Mouse (Mus musculus): ENCODE data around the gene Bdp1. TPM values are rescaled to one million over a fixed set of nuclear protein-coding genes. Genes with fewer than 3 reads are reported as not detected.

Bdp1 gene
- 23.9 and 32.1 TPM in 2 replicates for total RNA-seq (2014; rRNA removed)
- 10.6 and 19.1 TPM in 2 replicates for polyA plus RNA-seq (2015; fragmentation: Nextera tagmentation; extraction: Ambion mirVana)

DNA sequence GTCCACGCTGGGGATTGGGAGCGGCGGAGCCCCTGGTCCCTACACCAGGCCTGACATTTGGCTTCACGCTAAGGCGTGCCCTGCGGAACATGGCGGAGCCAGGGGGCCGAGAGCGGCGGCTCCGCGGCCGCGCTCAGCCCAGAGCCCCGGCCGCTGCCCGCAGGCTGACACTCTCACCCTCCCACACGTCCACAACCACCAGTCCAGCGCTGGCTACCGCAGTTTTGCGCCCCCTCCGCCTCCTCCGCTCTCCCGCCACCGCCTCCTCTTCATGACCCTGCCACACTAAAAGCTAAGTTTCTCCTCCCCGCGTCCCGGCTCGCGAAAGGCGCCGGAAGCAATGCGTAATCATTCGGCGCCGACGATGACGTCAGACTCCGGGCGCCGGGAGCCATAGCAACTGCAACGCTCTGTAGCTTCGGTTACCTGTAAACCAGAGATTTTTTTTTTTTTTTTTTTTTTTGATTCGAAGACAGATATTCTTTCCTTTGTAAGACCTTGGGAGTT is at the start of gene Bdp1:
TSS of gene Bdp1 (minus strand) at position 323 of the 507 bp plus-strand sequence.
- under 1% methylated on average over 42 of the region's 44 CpGs for WGBS
- peak; percentile 90 for ATAC-seq
- no peaks in the 10 kb centered on the region for H3K9me3 ChIP-seq (ENCODE audit: low read length)
- no peak for TF ChIP-seq CTCF (IDR thresholded peaks at IDR 0.05; ENCODE audit: low read depth)
- peak within 1 kb of the TSS; percentile 94 for H3K4me3 ChIP-seq (ENCODE audit: low read depth, low read length)
- H3K4me1 ChIP-seq (ENCODE audit: insufficient read depth) = peaks cover 15% of the 10 kb centered on the region
- peak; percentile 97 for DNase-seq
- peak within 1 kb of the TSS; percentile 70 for H3K9ac ChIP-seq
- peaks cover 2% of the 10 kb centered on the region; the same call in 1 of the 2 replicates for H3K36me3 ChIP-seq (ENCODE audit: insufficient read depth)
- peak within 1 kb of the TSS; percentile 66 for H3K4me2 ChIP-seq (ENCODE audit: low read depth)
- H3K27ac ChIP-seq (ENCODE audit: low read depth, low read length) = peak within 1 kb of the TSS; percentile 83
- no peaks in the 10 kb centered on the region for H3K27me3 ChIP-seq (ENCODE audit: insufficient read depth, low read length)

DNA sequence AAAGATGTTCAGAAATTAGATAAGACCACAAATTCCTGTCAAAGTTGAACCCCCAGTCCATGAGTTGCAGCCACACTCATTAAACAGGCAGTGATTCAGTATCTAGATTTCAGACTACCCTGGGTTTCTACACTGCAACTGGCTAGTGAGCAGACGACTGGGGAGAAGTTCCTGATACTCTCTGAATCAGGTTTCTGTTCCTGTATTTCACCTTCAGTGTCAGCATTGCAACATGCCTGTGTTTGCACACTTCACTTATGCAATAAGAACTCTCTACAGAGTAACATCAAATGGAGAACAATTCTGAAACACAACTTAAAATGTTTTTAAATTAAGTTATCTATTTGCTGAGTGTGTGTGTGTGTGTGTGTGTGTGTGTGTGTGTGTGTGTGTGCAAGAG is 48.8 kb upstream of the Bdp1 start:
- Histone ChIP-seq H3K27ac (ENCODE audit: low read depth, low read length) (no peak overlapping the region), H3K9me3 (ENCODE audit: low read length) (no peaks in the 10 kb centered on the region), H3K27me3 (ENCODE audit: insufficient read depth, low read length) (no peaks in the 10 kb centered on the region), H3K9ac (no peak overlapping the region), H3K4me2 (ENCODE audit: low read depth) (no peak overlapping the region), H3K4me3 (ENCODE audit: low read depth, low read length) (no peak overlapping the region), H3K36me3 (ENCODE audit: insufficient read depth) (no peaks in the 10 kb centered on the region), H3K4me1 (ENCODE audit: insufficient read depth) (no peaks in the 10 kb centered on the region)
- no peak for DNase-seq
- TF ChIP-seq CTCF (IDR thresholded peaks at IDR 0.05; ENCODE audit: low read depth) = no peak
- 82% methylated on average over 1 of the region's 1 CpGs for WGBS
- no peak for ATAC-seq

DNA sequence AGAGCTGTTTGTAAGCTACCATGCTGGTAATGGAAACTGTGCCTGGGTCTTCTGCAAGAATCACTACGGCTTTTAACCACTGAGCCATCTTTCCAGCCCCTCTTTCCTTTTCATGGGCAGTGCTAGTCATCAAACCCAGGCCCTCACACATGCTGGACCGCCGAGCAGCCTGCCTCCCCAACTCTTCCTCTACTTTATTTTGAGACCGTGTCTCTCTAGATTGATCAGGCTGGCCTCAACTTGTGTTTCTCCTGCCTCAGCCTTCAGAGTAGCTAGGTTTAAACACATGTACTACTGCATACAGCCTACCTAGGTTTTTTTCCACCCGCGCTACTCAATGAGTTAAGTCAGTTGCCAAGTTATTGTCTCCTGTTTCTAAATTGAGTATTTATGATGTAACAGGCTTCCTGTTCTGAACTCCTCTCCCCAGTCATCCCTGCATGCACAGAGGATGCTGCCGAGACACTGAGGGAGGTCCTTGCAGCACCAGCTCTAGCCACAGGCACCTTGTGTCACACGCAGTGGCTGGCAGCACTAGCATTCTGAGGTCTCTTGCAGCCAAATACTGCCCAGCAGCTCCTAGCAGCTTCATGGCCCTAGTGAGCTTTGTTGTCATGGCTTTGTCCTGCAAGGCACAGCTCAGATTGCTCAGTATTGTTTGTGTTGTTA is 37.9 kb upstream of the Bdp1 start:
- Histone ChIP-seq H3K27ac (ENCODE audit: low read depth, low read length) (no peak overlapping the region), H3K4me1 (ENCODE audit: insufficient read depth) (no peaks in the 10 kb centered on the region), H3K36me3 (ENCODE audit: insufficient read depth) (peaks cover 18% of the 10 kb centered on the region), H3K9me3 (ENCODE audit: low read length) (no peaks in the 10 kb centered on the region), H3K27me3 (ENCODE audit: insufficient read depth, low read length) (no peaks in the 10 kb centered on the region), H3K4me2 (ENCODE audit: low read depth) (no peak overlapping the region), H3K4me3 (ENCODE audit: low read depth, low read length) (no peak overlapping the region), H3K9ac (no peak overlapping the region)
- TF ChIP-seq CTCF (IDR thresholded peaks at IDR 0.05; ENCODE audit: low read depth) = no peak
- no peak for ATAC-seq
- 87% methylated on average over 8 of the region's 8 CpGs for WGBS
- DNase-seq = no peak

DNA sequence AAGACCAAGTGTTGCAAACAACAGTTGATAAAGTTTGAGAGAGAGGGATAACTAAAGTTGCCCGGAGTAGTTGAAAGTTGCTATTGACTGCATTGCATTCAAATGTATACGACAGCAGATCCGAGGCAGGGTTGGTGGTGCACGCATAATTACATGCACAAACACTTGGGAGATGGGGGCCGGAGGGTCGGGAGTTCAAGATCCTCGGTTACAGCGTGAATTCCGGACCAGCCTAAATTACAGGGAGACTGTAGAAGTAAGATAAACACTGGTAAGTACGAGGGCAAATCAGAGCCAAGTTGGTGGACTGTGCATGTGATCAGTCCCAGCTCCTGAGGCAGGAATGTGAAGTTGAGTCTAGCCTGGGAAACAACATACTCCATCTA is 21.4 kb upstream of the Bdp1 start:
- peaks cover 7% of the 10 kb centered on the region; the same call in 1 of the 2 replicates for H3K4me1 ChIP-seq (ENCODE audit: insufficient read depth)
- DNase-seq = no peak
- H3K27me3 ChIP-seq (ENCODE audit: insufficient read depth, low read length) = no peaks in the 10 kb centered on the region
- peak overlapping the region; percentile 85 for H3K9ac ChIP-seq
- 4% methylated on average over 10 of the region's 10 CpGs for WGBS
- no peaks in the 10 kb centered on the region for H3K9me3 ChIP-seq (ENCODE audit: low read length)
- 0 out of 2 replicates have a peak, but pooled peaks have one; percentile 8 for ATAC-seq
- peak overlapping the region; percentile 90 for H3K4me2 ChIP-seq (ENCODE audit: low read depth)
- H3K27ac ChIP-seq (ENCODE audit: low read depth, low read length) = no peak overlapping the region; the same call in 1 of the 2 replicates
- H3K36me3 ChIP-seq (ENCODE audit: insufficient read depth) = peaks cover 30% of the 10 kb centered on the region
- peak overlapping the region; percentile 93 for H3K4me3 ChIP-seq (ENCODE audit: low read depth, low read length)
- TF ChIP-seq CTCF (IDR thresholded peaks at IDR 0.05; ENCODE audit: low read depth) = no peak

DNA sequence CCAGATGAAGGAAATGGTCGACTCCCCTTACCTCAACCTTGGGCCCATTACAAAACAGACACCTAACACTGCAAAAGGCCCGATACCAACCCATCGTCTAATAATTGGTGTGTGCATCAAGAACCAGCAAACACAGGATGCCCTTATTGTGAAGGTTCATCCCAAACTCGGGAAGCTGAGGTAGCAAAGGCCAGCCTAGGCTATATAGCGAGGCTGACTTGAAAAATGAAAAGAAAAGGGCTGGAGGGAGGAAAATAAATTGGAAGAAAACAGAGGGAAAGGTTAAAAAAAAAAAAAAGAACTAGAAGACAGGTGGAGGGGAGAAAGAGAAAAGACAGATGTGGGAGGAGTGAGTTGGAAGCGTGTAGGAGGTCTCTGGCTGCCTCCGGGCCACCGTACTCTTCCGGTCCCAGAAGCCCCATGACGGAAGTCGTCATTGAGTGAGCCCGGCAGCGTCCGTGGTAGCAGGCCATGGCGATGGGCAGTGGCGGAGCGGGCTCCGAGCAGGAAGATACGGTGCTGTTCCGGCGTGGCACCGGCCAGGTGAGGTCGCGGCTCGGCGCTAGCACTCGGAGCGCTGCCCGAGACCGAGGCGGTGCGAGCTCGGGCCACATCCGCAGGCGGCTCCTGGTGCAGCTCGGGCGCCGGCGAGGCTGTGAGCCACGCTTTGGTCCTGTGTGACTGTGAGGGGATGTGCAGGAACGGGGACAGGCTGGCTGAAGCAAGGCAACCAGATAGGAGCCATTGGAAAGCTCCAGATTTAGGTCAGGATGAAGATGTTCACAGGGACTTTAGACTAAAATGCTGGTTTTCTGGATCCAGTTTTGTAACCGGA is 20.8 kb upstream of the Bdp1 start, which contains the start of gene Smn1:
TSS of gene Smn1 (plus strand) at position 430 of the 835 bp plus-strand sequence.
- Histone ChIP-seq H3K36me3 (ENCODE audit: insufficient read depth) (peaks cover 26% of the 10 kb centered on the region), H3K27ac (ENCODE audit: low read depth, low read length) (peak within 1 kb of the TSS; percentile 69), H3K4me2 (ENCODE audit: low read depth) (peak within 1 kb of the TSS; percentile 90), H3K4me1 (ENCODE audit: insufficient read depth) (peaks cover 7% of the 10 kb centered on the region; the same call in 1 of the 2 replicates), H3K27me3 (ENCODE audit: insufficient read depth, low read length) (no peaks in the 10 kb centered on the region), H3K4me3 (ENCODE audit: low read depth, low read length) (peak within 1 kb of the TSS; percentile 93), H3K9ac (peak within 1 kb of the TSS; percentile 85), H3K9me3 (ENCODE audit: low read length) (no peaks in the 10 kb centered on the region)
- 4% methylated on average over 42 of the region's 42 CpGs for WGBS
- ATAC-seq (peak; percentile 99), DNase-seq (peak; percentile 94)
- TF ChIP-seq CTCF (IDR thresholded peaks at IDR 0.05; ENCODE audit: low read depth) = no peak

DNA sequence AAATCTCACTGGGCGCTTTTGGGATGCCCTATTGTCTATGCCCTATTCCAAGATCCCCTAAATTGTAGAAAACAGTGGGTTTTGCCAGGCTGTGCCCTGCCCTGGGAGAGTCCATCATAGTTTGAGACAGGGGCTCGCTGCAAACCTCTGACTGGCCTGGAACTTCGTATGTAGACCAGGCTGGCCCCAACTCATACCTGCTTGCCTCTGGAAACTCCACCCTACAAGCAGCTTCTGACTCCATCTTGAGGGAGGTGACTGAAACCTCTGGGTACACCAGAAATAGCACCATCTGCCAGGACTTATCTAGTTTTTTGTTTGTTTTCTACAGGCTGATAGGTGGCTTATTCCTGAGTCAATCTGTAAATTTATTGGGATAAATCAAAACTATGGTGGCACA is 20.1 kb upstream of the Bdp1 start:
- Histone ChIP-seq H3K9me3 (ENCODE audit: low read length) (no peaks in the 10 kb centered on the region), H3K27ac (ENCODE audit: low read depth, low read length) (no peak overlapping the region), H3K9ac (peak overlapping the region; percentile 85; the same call in 1 of the 2 replicates), H3K36me3 (ENCODE audit: insufficient read depth) (peaks cover 22% of the 10 kb centered on the region), H3K27me3 (ENCODE audit: insufficient read depth, low read length) (no peaks in the 10 kb centered on the region), H3K4me3 (ENCODE audit: low read depth, low read length) (peak overlapping the region; percentile 93), H3K4me2 (ENCODE audit: low read depth) (peak overlapping the region; percentile 90), H3K4me1 (ENCODE audit: insufficient read depth) (peaks cover 7% of the 10 kb centered on the region; the same call in 1 of the 2 replicates)
- no peak for DNase-seq
- no peak for ATAC-seq
- WGBS = 86% methylated on average over 3 of the region's 3 CpGs
- TF ChIP-seq CTCF (IDR thresholded peaks at IDR 0.05; ENCODE audit: low read depth) = no peak
